Mouse (Mus musculus) T-helper 1 cell (primary cell): ENCODE measurements around the gene Atp6v1fnb.

Source experiments
- in situ Hi-C: fragments of 300-600 bp; cut with MboI, MseI; formaldehyde crosslinking; loops from one replicate; pipeline ENCODE4 v1.15.1; 2025; ENCODE audit warnings: high pct_unique_total_duplicates

Gene Atp6v1fnb

DNA sequence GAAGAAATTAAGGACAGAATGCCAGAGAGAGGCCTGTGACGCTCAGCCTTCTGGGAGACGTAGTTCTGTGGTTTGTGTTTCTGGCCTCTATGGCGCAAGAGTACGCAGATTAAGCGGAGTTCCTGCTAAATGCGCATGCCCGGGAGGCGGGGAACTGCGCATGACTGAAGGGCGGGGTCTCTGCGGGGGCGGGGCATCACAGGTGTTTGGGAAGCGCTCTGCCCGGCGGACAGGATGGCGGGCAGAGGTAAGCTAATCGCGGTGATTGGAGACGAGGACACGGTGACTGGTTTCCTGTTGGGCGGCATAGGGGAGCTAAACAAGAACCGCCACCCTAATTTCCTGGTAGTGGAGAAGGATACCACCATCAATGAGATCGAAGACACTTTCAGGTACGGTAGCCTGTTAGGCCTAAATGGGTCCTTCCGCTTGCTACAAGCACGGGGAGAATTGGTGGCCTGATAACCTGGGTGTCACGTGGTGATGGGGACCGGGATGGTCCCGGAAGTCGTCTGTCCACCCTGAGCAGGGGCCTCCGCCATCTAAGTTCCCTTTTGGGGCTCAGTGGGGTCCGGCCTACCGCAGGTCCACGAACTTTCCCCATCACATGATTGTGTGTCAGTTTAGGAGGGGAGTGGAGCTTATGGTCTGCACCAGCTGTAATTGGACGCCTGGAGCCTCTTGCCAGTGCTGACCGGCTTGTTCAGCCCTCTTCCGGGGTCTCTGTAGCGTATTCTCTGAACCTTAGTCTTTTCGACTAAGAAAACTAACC lies 3.5 kb upstream of the Atp6v1fnb start, which contains the start of gene Atp6v1f:
Gene Atp6v1f (plus strand): TSS at position 136 of the 772 bp plus-strand sequence.
- in situ Hi-C loops: no loop called here

DNA sequence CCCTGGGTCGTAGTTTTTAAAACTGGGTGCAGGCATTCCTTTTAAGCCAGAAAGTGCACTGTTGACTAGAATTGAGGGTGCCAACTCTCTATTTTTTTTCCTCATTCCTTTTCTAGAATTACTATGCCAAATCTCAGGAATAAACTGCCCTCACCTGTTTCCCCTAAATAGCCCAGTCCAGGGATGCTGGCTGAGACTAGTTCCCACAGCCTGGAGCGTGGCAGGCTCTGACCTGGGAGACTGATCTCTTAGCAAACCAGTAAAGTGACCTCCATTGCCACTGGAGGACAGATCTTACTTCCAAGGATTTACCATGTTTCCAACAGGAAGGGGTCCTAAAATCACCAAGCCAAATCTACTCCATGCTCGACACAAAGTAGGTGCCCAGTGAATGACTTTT lies 2.4 kb upstream of the Atp6v1fnb start:
- in situ Hi-C loops: no loop called here

DNA sequence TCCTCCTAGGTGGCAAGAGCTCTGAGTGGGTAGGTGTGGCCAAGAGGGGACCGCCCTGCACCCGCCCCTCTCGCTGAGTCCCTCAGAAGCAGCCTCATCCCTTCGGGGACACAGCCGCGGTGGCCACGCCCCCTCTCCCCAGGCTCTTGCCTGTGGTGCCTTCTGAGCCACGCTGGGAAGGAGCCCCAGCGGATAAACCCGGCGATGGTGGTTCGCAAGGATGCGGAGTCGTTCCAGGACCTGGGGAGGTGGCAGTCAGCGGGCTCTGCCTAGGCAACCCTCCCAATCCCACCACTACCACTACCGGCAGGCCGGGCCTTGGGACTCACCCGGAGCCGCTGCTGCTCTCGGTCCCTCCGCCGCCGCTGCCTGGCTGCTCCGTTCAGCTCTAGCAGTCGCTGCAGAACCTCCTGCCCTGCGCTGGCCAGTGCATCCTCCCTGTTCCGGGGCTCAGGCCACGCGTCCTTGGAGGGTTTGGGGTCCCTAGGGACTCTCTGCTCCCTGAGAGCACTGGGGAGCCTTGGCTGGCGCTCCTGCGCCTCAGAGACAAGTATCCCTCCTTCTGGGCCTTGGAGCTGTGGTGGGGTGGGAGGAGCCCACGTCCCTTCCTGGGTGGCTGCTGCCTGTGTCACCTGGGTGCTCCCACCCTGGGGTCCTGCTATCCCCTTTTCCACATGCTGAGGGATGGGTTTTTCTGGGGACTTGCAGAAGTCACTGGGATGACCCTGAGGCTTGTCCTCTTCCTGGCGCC lies 2.9 kb downstream of the Atp6v1fnb start:
- in situ Hi-C loops: no loop called here

DNA sequence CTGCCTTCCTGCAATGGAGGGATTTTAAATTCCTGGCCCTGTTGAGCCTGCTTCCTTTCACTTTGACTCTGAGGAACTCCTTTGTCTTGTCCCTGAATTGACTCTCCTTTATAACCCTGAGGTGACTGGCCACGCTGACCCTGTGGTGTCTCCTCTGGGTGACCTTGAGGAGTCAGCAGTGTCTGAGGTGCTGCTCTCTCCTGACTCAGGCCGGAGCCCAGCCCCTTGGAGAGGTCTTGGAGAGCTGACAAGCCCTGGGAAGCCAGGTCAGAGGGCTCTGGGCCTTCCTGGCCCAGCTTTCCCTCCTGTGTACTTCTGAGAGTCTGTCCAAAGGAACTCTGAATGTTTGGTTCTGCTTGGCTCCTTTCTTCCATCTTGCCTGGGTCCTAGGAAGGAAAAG lies 3.5 kb downstream of the Atp6v1fnb start:
- in situ Hi-C loops: no loop called here

DNA sequence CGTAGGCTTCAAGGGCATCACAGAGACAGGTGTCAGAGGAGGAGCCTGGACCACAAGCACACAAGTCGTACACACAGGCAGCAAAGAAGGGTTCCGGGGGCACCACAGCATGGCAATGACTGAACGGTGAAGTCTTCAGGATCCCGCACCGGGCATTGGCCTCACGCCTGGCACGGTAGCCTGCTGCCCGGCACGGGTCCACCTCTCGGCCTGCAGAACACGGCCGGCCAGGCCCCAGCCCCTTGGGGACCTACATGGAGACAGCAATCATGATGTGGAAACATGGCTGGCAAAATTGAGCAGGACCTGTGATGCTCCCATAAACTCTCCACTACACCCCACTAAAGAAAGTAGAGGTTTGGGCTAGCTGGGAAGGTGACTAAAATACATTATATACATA lies 11.5 kb downstream of the Atp6v1fnb start:
- in situ Hi-C loops: no loop called here

DNA sequence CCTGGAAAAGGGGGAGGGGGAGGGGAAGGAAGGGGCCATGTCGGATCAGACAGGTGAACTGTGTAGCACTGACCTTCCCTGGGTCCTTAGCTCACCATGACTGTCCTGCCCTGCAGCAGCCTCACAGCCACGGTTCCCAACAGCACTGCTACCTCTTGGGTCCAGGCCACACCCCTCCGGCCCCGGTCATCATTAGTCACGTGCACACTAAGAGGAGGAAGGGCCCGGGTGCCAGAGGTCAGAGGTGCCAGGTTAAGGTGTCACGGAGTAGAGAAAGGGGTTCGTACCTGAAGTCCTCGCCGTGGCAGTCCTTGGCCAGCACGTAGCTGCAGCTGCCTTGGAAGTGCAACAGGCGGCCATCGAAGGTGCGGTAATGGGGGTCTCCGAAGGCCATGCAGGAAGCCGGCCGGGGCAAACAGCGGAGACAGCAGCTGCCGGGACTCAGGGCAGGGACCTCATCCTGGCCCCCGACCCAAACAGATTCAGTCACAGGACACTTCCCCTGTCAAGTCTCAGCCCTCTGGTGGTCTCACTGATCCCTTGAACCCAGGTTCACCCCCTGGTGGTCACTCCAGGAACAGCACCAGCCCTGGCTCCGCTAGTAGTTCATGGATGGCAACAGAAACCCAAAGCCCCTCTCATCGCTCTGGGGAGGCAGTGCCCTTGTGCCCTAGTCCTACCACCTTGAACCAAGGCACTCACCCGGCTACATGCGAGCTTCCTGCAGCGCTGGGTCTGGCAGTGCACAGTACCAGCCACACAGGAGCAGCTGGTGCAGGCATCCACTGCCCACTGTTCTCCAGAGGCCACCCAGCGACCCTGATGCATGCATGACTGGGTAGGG lies 13.7 kb downstream of the Atp6v1fnb start:
- in situ Hi-C loops: no loop called here

DNA sequence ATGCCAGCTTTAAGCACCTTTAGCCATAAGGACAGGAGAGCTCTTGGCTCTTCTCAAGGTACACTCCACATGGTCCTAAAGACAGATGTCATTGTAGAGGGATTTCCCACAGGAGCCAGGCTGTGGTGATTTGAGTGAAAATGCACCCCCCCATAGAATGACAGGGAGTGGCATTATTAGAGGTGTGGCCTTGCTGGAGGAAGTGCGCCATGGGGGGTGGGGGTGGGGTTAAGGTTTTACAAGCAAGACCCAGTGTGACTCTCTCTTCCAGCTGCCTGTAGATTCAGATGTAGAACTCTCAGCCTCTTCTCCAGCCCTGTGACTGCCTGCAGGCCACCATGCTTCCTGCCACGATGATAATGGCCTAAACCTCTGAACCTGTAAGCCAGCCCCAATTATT lies 14.7 kb downstream of the Atp6v1fnb start:
- in situ Hi-C loops: no loop called here

DNA sequence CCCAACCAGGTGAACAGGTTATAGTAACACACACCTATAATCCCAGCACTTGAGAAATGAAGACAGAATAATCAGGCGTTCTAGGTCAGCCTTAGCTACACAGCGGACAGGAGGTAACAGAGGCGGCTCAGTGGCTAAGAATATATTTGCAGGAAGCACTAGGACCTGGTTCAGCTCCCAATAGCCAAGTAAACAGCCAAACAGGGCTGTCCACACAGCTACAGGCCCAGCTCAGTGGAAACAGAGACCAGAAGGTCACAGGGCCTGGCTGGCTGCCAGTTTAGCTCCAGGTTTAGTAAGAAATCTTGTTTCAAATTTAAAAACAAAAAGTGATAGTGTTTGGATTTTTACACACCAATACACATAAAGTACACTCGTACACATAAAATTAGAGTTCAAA lies 22.9 kb downstream of the Atp6v1fnb start:
- in situ Hi-C loops: no loop called here

DNA sequence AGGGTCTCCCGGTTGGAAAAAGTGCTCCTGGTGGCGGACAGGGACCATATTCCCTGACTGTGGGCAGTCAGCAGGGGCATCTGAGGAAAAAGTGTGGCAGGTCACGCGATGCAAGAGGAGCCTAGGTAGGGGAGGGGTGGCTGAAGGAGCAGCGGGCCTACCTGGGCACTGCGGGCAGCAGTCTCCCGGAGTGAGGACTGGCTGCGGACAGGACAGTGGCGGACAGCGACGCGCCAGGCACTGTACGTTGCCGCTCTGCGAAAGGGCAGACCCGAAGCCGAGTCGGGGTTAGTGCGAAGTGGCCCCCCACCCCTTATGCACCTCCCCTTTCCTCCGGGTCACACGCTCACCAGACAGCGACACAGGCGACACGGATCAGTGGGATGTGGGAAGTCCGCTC lies 25.0 kb downstream of the Atp6v1fnb start:
- in situ Hi-C loops: no loop called here

DNA sequence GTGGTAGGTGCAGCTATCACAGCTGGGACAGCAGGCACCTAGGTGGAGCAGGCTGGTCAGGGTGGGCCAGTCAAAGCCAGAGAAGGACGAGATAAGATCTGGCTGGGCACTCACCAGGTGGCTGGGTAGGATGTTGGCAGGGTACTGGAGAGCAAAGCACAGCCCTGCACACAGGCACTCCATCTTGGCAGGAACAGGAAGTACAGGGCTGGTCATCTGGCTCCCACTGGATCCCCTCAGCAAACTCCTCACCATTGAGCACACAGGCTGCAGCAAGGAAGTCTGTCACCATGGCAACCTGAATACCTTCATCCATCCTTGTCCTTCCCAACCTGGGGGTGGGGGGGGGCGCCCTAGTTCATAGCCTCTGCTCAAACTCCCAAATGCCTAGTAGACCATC lies 26.6 kb downstream of the Atp6v1fnb start:
- in situ Hi-C loops: no loop called here

DNA sequence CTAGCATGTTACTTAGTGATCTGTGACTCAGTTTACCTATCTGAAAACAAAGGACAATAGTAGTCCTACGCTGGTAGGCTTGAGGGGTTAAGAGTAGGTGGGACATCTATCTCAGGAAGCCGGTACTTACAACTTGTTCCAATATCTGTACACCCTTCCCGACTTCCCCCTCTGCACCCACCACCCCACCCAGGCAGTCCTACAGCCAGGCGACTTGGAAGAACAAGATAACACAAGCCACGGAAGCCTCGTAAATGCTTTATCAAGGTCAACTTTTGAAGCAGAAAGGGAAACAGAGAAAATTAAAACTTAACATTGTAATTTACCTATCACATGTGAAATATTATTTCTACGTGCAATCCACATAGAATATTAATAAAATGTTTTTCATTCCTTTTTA lies 28.9 kb downstream of the Atp6v1fnb start:
- in situ Hi-C loops: no loop called here

DNA sequence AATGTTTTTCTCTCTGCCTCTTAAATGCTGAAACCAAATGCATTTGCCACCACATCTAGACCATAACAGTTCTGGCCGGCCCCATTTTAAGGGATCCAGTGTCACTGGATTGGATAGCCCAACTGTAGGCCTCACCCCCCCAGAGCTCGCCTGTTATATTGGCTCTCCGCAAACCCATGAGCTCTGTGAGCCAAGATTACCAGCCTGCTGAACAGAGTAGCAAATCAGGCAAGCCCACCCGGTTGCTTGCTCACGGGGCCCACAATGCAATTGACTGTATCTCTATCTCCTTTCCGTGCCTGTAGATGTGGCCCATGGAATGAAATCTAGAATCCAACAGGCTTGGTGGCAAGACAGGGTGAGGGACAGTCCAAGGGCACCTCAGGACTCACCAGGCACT lies 29.6 kb downstream of the Atp6v1fnb start:
- in situ Hi-C loops: no loop called here

DNA sequence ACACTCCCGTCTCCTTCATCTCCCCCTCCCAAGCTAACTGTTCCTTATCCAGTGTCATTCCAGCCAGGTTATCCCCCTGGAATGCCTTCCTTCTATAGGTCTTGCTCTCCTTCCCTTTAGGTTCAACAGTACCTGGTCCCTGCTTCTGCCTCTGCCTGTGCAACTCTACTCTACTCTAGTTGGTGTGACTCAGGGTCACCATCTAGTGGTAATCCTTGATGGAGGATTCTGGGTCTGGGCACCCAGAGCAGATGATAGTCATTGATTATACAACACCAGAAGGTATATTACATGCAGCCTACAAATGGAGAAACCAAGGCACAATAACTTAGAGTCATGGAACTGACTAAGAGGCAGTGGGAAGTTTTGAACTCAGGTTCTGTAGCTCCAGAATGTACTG lies 30.4 kb downstream of the Atp6v1fnb start:
- in situ Hi-C loops: no loop called here

DNA sequence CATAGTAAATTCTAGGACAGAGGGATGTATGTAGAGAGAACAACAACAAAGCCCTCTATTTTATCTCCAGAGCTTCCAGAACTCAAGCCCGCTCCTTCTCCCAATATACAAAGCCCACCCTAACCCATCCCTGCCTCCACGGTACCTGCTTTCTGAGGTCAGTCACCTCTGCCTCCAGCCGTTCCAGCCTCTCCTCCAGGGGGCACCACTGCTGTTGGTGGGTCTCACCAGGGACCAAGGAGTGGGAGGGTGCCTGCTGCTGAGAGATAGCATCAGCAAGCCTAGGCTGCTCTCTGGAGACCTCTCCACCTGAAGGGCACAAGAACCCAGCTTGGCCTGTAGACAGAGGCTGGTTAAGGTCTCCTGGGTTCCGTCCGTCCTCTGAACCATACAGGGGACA lies 34.3 kb downstream of the Atp6v1fnb start:
- in situ Hi-C loops: no loop called here

DNA sequence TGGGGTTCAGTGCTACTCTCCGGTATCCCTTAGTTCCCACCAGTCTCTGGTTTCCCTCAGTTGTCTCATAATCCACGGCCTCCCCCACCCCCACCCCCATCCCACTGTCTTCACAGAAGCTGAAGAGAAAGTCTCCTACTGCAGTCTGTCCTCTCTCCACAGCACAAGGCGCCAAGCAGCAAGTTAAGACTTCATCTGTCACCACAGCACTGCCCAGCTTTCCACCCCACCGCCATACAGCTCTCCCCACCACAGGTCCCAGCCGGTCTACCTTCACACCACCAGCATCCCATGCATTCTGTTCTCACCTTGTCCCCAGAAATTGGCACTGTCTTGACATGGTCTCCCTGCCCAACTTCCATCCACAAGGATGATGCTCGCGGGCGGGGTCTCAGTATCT lies 35.6 kb downstream of the Atp6v1fnb start:
- in situ Hi-C loops: no loop called here

DNA sequence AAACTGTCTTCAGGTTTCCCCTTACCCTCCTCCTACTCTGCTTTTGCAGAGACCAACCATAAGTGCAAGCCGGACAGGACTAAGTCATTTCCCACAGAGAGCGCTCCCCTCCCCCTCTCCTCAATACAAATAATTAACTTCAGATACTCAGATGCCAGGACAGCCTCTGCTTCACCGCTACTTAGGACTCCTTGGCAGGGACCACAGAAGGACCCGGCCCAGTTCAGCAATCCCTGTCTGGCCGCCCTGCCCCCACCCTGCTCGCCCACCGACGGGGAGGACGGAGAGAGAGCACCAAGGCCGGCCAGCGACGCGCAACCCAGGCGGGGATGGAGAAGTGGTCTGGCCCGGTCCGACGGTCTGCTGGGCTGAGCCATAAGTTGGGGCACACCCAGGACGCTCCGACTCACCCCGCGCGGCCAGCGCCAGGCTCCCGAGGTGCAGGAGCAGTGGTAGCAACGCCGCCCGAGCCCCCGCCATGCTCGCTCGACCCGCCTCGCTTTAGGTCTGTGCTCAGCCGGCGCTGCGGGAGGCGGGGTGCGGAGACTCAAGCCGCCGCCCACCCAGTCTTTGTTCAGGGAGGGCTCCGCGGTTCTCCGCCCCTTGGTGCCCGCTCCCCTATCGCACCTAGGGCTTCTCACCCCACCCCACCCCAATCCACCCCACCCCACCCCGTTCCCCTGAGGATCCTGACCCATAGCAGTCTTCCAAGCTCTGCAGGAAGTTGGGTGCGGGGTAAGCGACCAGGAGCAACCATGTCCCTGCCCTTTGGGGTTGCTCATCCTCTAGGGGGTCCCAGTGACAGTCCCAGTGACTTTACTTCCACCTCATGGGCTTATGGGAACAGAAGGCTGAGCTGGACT lies 36.4 kb downstream of the Atp6v1fnb start, which contains the start of gene Kcp:
Gene Kcp (minus strand): TSS at position 506 of the 863 bp plus-strand sequence.
- in situ Hi-C loops: no loop called here

DNA sequence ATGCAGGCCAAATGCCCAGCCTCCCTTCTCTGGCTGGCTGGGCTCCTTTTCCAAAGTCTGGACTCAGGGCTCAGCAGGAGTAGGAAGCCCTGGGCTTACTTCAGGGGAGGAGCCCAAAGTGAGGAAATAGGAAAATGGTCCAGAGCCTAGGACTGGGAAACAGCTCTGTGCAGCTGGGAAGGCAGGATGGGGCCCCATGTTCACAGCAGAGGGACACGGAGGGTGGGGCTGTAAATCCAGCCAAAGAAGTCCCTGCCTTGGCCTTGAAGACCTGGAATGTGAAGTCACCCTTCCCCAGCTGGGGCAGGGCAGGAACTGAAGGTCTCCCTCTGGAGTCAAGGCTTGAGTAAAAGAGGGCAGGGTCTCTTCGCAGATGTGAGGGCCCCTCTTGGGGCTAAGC lies 37.8 kb downstream of the Atp6v1fnb start:
- in situ Hi-C loops: no loop called here

DNA sequence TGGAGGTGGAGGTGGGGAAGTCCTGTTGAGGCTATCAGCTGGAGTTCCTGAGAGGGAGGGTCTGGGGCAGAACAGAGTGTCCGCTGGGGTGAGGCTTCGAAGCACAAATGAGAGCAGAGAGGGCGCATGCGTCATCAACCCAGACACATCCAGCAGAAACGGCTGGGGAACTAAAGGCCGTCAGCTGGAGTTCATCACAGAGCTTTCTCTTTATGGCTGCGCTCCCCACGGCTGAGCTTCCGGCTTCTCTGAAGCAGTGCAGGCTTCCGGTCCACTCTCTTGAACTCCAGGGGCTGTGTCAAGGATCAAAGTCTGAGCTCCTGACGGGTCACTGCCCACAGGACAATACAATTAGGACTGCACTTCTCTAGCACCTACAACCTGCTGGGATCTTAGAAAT lies 42.0 kb downstream of the Atp6v1fnb start:
- in situ Hi-C loops: no loop called here

DNA sequence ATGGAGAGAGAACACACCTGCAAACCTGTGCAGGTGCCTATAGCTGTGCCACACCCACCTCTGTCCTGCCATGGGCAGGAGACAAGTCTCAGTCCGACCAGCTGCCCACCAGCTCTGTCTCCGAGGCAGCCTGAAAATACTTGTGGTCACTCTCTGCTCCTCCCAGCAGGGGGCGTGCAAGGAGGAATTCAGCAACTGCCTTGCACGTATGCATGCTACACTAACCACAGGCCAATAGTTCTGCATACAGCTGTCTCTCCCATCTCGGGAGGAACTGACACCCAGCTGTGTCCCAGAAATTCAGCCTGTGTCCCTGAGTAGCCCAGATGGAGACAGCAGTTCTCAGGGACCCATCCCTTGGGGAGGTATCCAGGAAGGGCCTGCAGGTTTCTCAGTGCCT lies 45.9 kb downstream of the Atp6v1fnb start:
- in situ Hi-C loops: no loop called here

DNA sequence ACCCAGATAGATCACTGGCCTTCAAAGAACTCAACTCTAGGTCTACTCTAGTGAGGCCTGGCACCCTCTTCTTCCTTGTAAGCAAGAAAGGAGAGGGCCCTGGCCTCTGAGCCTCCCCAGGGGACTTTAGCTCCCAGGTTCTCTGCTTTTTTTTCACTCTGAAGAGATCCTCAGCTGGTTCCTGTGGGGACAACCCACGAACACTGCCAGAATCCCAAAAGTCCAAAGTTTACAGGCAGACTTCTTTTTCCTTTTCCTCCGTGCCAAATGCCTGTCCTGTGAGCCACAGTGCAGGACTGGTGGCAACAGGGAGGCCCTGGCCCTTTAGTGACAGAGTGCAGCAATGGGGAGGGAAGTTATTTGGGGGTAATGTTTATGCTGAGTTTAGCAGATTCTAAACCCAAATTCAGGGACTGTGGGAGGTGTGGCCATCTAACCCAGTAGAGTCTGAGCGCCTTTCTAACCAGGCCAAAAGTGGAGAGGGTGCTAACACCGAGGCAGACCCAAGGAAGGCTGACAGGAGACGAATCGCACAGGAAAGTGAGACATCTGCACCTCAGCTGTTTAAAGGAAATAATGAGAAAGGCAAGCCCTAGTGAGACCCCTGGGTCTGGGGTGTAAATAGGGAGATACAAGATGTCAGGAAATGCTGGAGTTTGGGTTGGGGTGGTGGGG lies 51.5 kb downstream of the Atp6v1fnb start:
- in situ Hi-C loops: no loop called here
